Mouse (Mus musculus) spleen, postnatal 14 days (tissue): ENCODE results near the gene Ccnb1.
A peak's percentile ranks its signal among the peaks of the same experiment; 100 is the strongest.
"Not testable (repeated sequence)": the region's sequence is repeated elsewhere in the genome, so short reads cannot be mapped to it uniquely, and the experiment has no call there.

ENCODE experiments used
- DNase-seq, 2 experiments: peaks; one replicate each; pipeline ENCODE4 v3.0.0; 2021 to 2022; ENCODE audit warnings: low spot score in 2 of 2

Gene Ccnb1

GRCm38 (mm10) chr13:100774704-100775103 lies 11.7 kb downstream of the Ccnb1 start:
- DNase-seq: no peak

GRCm38 (mm10) chr13:100755329-100755728 lies 31.0 kb downstream of the Ccnb1 start:
- no peak for DNase-seq

GRCm38 (mm10) chr13:100754186-100754585 lies 32.2 kb downstream of the Ccnb1 start:
- no peak for DNase-seq

- DNase-seq: no peak
Observed at GRCm38 (mm10) chr13:100753011-100753410, 33.4 kb downstream of the Ccnb1 start.

- no peak for DNase-seq
Observed at GRCm38 (mm10) chr13:100752529-100752928, 33.8 kb downstream of the Ccnb1 start.

- DNase-seq: no peak
Observed at GRCm38 (mm10) chr13:100751402-100751801, 35.0 kb downstream of the Ccnb1 start.

GRCm38 (mm10) chr13:100750799-100751198 lies 35.6 kb downstream of the Ccnb1 start:
- no peak for DNase-seq

GRCm38 (mm10) chr13:100748638-100749037 lies 37.7 kb downstream of the Ccnb1 start:
- no peak for DNase-seq

GRCm38 (mm10) chr13:100746090-100746489 lies 40.3 kb downstream of the Ccnb1 start:
- DNase-seq: no peak

GRCm38 (mm10) chr13:100744036-100744744 lies 42.2 kb downstream of the Ccnb1 start, which contains the start of gene Mrps36:
TSS of gene Mrps36 (minus strand) at chr13:100744659.
- peak; percentile 91 for DNase-seq

- DNase-seq: no peak
Observed at GRCm38 (mm10) chr13:100743346-100744035, 42.9 kb downstream of the Ccnb1 start.

- no peak for DNase-seq
Observed at GRCm38 (mm10) chr13:100742831-100743230, 43.5 kb downstream of the Ccnb1 start.

- no peak for DNase-seq
Observed at GRCm38 (mm10) chr13:100732756-100733155, 53.6 kb downstream of the Ccnb1 start.

GRCm38 (mm10) chr13:100731462-100732046 lies 54.8 kb downstream of the Ccnb1 start:
- DNase-seq: not testable (repeated sequence)

- peak; percentile 80 to 89 for DNase-seq
Observed at GRCm38 (mm10) chr13:100730861-100731176, 55.6 kb downstream of the Ccnb1 start, which contains the start of gene Cdk7. TSS of gene Cdk7 (minus strand) at chr13:100730939.

- peak in 1 of 2 experiments; percentile 4 for DNase-seq
Observed at GRCm38 (mm10) chr13:100730153-100730860, 56.1 kb downstream of the Ccnb1 start.
